Mouse (Mus musculus) bone marrow, adult 2 months (tissue): ENCODE results near the gene Fbll1.

ENCODE experiments used
- CTCF ChIP-seq: fragments of 200-500 bp; IDR thresholded peaks from 2 replicates; pipeline ENCODE4 v1.5.1; 2011; ENCODE audit warnings: low read length, control low read depth; ENCODE audit not compliant: control insufficient read depth, insufficient read depth
- POLR2A ChIP-seq: fragments of 200-500 bp; IDR thresholded peaks from 2 replicates; pipeline ENCODE4 v1.6.1; 2011; ENCODE audit warnings: low read depth, mild to moderate bottlenecking, control low read depth, low read length, borderline replicate concordance; ENCODE audit not compliant: control insufficient read depth

DNA sequence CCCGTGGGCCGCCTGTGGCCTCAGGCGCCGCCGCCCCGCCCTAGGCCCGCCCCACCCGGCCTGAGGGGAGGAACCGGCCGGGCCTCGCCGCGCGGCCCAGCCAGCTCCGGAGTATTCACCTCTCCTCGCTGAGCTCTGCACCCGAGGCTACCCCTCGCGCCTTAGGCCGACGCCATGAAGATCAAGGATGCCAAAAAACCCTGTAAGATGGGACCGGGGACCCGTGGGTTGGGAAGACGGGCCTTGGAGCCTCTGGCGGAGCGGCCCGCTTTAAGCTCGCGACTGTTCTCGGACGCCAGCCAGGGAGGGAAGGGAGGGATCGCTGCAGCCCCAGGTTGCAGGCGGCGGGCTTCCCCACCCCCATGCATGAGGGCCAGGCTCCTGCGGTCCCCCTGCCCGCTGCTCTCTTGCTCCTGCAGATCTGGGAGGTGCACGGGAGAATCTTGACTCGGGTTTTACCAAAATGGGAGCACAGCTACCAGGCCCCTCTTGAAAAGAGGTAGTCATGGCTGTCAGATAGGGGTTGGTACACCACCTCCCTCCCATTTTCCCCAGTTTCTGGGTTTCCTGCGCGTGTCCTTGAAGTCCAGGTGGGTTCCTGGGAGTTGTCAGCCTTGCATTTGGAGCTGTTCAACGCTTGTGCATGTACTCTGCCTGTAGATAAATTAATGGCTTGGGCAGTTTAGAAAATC is 28.8 kb downstream of the Fbll1 start:
- TF ChIP-seq CTCF (no peak), POLR2A (peak; percentile 52; the same call in 1 of the 2 replicates)
